Mouse (Mus musculus): ENCODE measurements at regions not wholly inside any gene's neighbourhood (a gene's known extent, or its start where the extent isn't known, plus 50 kb on each side); places are given as distances from the start of the nearest gene placed in this dataset.

DNA sequence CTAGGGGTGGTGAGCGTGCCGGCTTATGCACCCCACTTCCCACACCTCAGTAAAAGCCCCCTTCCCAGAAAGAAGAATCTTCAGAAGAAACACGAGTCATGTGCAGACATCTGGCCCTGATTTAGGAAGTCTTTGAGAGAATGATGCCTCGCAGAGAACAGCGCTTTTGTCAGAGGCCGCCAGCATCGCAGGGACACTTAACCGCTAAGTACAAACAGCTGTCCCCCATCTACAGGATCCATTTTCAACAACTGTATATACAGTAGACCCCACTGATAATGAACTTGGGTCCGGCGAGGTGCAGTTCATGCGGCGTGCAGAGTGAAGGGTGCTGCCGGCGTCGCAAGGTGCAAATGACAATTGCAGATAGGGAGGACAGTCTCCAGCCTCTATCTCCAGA is 85.4 kb upstream of the Rbm19 start:
- DNase-seq = no peak

DNA sequence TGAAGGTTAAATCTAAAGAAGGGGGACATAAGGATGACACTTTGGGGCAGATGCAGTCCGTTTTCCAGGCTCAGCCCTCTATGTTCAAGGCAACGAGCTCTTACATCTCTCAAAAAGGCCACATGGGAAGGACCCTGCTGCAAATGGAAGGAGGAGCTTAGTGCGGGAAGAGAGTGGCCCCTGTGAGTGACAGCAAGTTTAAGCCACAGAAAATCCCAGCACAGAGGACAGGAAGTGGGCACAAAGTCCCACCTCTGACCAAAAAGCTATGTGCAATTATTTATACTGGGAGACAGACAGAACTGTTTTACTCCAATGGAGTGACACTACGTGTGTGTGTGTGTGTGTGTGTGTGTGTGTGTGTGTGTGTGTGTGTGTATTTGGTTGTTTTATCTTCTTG is 84.7 kb upstream of the Rbm19 start:
- no peak for DNase-seq

DNA sequence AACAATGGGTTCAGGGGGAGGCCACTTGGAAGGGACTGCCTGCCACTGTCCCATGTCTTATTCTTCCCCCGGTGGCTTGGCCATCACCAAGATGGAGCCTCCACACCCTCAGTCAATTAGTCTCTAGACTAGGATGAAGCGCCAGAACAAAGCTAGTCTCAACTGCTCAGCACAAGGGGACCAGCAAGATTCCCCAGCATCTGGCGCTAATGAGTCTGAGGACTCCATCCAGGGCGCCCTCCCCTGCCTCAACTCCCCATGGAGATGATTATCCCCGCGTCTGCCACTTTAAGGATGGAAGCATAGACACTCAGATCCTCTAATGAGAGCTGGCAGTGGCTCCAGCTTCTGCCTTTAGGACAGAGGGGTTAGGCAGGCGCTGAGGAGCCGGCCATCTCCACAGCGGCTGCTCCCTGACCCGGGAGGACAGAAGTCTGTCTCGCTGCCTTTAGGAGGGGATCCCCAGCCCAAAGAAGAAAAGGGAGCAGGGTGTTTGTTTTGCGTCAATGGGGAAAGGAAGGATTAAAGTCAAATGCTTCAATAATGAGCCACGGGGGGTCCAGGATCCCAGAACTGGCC is 81.7 kb upstream of the Rbm19 start:
- no peak for DNase-seq

DNA sequence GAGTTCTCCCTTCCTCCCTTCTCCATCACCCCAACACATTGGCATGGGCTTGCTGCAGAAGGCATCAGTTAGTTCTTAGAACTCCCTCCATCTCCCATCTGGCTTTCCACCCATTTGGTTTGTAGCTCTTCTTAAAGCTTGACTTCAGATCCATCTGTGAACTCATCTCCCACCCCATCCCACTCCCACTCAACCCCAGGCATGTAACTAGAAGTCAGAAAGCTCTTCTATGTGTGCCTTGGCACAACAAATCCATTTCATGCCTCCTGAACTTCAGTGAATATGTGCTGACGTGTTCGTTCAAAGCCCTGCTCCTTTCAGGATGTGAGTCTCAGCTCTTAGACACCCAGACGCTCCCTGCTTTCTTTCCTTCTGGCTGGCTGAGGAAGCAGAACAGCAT is 81.0 kb upstream of the Rbm19 start:
- no peak for DNase-seq

DNA sequence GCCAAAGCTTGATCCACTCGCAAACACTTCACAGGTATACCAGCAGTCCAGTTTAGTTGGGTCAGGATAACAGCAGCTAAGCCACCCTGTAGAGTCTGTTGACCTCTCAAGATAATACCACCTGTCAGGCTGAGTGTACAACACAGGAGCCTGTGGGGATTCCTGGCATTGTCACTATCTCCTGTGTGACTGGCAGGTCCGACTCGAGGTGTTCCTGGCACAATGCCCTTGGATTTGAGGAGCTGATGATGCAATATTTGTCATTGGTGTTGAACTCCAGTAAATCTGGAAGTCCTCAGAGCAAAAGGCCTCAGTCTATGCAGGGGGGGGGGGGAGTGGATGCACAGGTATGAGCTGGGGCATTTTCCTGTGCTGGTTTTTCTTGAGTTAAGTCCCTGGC is 78.5 kb upstream of the Rbm19 start:
- DNase-seq = no peak

DNA sequence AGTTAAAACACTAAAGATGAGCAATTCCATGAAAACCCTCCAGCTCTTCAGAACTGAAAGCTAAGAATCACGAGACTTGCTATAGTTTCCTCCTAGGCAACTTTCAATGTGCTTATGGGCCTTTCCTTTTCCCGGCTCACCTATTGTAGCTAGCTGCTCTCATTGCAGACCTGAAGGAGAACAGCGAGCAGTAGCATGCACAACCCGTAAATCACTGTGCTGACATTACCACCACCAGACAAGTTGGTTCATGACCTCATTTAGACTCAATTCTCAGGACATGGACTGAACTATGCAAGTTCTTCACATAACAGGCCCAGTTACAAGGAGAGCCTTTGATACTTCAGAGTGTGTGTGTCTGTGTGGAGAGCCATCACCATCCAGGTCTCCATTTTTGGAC is 72.5 kb upstream of the Rbm19 start:
- no peak for DNase-seq

DNA sequence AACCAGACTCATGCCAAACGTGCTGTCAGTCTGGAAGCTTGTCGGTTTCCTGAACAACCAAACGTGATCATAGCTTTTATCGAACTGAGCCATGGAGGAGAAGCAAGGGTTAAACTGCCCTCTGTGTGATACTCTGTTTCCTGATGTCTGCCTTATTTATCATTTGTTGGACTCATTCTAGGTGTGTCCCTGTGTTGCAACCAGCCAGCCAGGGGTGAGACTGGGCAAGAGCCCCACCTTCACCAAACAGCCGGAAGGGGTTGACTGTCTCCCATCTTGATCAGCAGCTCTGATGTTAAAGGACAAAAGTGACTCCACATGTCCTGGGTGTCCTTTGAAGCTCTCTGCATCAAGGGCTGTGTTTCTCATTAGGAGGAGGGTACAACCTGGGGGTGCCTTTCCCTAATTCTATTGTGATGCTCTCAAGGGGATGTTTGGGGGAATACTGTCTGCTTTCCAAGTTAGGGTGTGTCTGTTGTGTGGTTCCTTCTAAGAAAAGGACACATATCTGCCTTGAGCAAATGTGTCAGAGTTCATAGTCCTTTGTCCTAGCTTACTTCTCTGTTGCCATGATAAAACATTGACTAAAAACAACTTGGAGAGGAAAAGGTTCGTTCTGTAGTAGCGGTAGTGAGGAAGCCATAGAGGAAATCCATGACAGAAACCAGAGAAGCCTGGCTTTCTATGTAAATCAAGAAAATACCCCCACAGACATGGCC is 67.0 kb upstream of the Rbm19 start:
- no peak for DNase-seq

DNA sequence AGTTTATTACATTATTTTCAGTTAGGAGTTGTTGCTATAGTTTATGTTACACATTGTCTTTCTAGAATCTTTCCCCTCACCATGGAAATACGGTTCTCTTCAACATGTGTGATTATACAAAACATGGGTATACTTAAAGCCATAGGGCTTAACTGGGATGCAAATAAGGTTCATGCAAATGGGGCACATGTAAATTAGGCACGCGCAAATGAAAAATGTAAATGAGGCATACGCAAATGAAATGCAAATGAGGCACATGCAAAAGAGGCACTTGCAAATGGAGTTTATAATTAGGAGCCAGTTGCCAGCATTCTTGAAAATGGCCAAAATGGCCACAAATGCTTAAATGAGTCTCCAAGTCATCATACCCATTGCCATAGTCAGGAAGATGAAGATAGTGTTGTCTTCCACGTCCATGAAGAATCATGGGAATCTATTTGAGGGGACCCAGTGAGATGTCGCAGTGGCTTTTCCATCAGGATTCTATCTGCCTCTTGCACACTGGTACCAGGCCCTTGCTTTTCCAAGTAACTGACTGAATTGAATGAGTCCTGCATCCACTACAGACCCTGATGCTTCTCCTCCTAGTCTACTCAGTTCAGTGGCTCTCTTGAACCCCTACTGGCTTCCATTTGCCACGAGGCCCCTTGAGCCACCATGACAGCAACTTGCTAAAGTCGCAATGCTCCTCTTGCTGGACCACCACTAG is 65.4 kb upstream of the Rbm19 start:
- DNase-seq = no peak

DNA sequence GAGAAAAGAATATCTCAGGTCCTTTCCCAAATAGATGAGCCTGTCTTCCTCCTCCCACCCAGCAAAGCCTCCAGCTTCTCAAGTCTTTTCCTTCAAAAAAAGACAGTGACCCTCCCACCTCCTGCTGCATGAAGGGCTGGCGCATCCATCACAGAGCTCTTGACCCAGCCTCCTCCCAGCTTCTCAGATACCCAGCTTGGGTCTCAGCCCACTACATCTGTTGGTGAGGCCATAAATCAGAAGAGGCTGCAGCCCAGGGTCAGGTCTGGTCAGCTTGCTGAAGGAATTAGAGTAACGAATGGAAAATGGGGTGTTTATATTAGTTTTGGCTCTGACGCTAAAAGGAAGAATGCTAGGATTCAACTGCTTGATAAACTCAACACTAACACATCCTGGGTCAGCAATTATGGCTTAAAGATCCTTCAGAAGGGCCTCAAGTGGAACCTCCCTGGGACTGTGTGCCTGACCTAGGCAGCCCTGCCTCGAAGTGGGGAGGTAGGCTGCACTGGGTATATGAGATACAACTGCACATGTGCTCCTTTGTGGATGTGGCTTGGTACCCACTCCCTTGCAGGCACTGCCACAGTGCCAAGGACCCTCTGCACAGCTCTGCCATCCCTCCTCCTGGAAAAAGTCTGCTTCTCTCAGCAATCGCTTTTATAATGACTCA is 61.6 kb upstream of the Rbm19 start:
- no peak for DNase-seq

All from thymus, postnatal 4 days (tissue).